Mouse (Mus musculus) heart, adult 2 months (tissue): ENCODE measurements around the gene Crispld2.

Source experiments
- CTCF ChIP-seq: fragments of 200-600 bp; IDR thresholded peaks from 2 replicates; pipeline ENCODE4 v1.8.1; 2022; ENCODE audit warnings: antibody characterized with exemption, mild to moderate bottlenecking, moderate library complexity
- POLR2A ChIP-seq: fragments of 200-500 bp; IDR thresholded peaks from 2 replicates; pipeline ENCODE4 v1.6.1; 2011; ENCODE audit warnings: mild to moderate bottlenecking, low read depth, low read length, control low read depth; ENCODE audit not compliant: insufficient read depth

GRCm38 (mm10) chr8:120100388-120101067, 108.3 kb downstream of the Crispld2 start:
- TF ChIP-seq CTCF (no peak), POLR2A (no peak)
